Mouse (Mus musculus): ENCODE data around the gene Gng8. TPM values are rescaled to one million over a fixed set of nuclear protein-coding genes. Genes with fewer than 3 reads are reported as not detected.
A peak's percentile ranks its signal among the peaks of the same experiment; 100 is the strongest.

The Gng8 gene
- polyA plus RNA-seq, 1 experiment, result 3.8 TPM

GRCm38 (mm10) chr7:16893612-16894011 is 2.0 kb downstream of the Gng8 start:
- no peak overlapping the region for H3K4me2 ChIP-seq (ENCODE audit: low read depth)
- no peak overlapping the region for H3K4me3 ChIP-seq
- no peak overlapping the region for H3ac ChIP-seq (ENCODE audit: control insufficient read depth, insufficient read length)
- TF ChIP-seq E2F4 (IDR thresholded peaks at IDR 0.05; ENCODE audit: insufficient read depth) (no peak), POLR2A (IDR thresholded peaks at IDR 0.05; ENCODE audit: insufficient read length, low read depth) (no peak)
- no peaks in the 10 kb centered on the region for H3K36me3 ChIP-seq (ENCODE audit: control insufficient read depth, insufficient read depth)
- no peaks in the 10 kb centered on the region for H3K79me2 ChIP-seq (ENCODE audit: control insufficient read depth, insufficient read depth)
- H3K27me3 ChIP-seq (ENCODE audit: control insufficient read depth, insufficient read depth, insufficient read length), result no peaks in the 10 kb centered on the region

- no peak for TF ChIP-seq SRF (IDR thresholded peaks at IDR 0.05; ENCODE audit: control insufficient read depth, insufficient read length, low read depth)
- Histone ChIP-seq H3K36me3 (ENCODE audit: control insufficient read depth, insufficient read depth) (no peaks in the 10 kb centered on the region), H3K4me2 (ENCODE audit: low read depth) (no peak overlapping the region)
Measured at GRCm38 (mm10) chr7:16894279-16894678, 2.7 kb downstream of the Gng8 start.

DNA sequence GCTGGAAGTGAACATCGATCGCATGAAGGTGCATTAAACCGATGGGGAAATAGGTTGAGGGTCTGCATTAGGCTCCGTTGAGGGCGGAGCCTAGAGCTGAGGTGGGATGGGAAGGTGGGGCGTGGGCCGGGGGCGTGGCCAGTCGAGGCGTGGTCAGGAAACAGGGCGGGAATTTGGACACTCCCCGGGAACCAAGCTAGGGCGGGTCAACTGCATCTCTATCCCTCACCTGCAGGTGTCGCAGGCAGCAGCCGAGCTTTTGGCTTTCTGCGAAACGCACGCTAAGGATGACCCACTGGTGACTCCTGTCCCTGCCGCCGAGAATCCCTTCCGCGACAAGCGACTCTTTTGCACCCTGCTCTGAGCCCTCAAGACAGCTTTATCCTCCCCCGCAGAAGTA is 3.4 kb downstream of the Gng8 start:
- Histone ChIP-seq H3K36me3 (ENCODE audit: control insufficient read depth, insufficient read depth) (no peaks in the 10 kb centered on the region), H3ac (ENCODE audit: control insufficient read depth, insufficient read length) (no peak overlapping the region), H3K4me3 (no peak overlapping the region), H3K4me2 (ENCODE audit: low read depth) (peak overlapping the region; percentile 62), H3K27me3 (ENCODE audit: control insufficient read depth, insufficient read depth, insufficient read length) (no peaks in the 10 kb centered on the region), H3K79me2 (ENCODE audit: control insufficient read depth, insufficient read depth) (no peaks in the 10 kb centered on the region)
- TF ChIP-seq TCF3 (IDR thresholded peaks at IDR 0.05; ENCODE audit: insufficient read length, low read depth), result no peak
- TF ChIP-seq REST (IDR thresholded peaks at IDR 0.05; ENCODE audit: insufficient read depth, insufficient read length), result no peak
- no peak for TF ChIP-seq SRF (IDR thresholded peaks at IDR 0.05; ENCODE audit: control insufficient read depth, insufficient read length, low read depth)
- TF ChIP-seq TCF12 (IDR thresholded peaks at IDR 0.05; ENCODE audit: insufficient read depth, poor library complexity, severe bottlenecking), result no peak
- peak; percentile 22 for TF ChIP-seq POLR2AphosphoS2 (IDR thresholded peaks at IDR 0.05; ENCODE audit: insufficient read length, low read depth)
- TF ChIP-seq MYOD1 (IDR thresholded peaks at IDR 0.05; ENCODE audit: control insufficient read depth in 1 of 3, insufficient read length in 2 of 3, low read depth in 2 of 3), result peak in 1 of 3 experiments; percentile 4
- no peak for TF ChIP-seq POLR2A (IDR thresholded peaks at IDR 0.05; ENCODE audit: insufficient read length, low read depth)
- TF ChIP-seq MAX (IDR thresholded peaks at IDR 0.05; ENCODE audit: low read depth), result no peak
- TF ChIP-seq MYOG (IDR thresholded peaks at IDR 0.05; ENCODE audit: control insufficient read depth in 1 of 3, insufficient read depth in 1 of 3, insufficient read length in 2 of 3, low read depth in 2 of 3), result no peak
- TF ChIP-seq E2F4 (IDR thresholded peaks at IDR 0.05; ENCODE audit: insufficient read depth), result no peak
- no peak for TF ChIP-seq CEBPB (IDR thresholded peaks at IDR 0.05; ENCODE audit: insufficient read depth, poor library complexity, severe bottlenecking)
- no peak for TF ChIP-seq USF1 (IDR thresholded peaks at IDR 0.05; ENCODE audit: low read depth)

More at GRCm38 (mm10) chr7:16894279-16894678, 2.7 kb downstream of the Gng8 start:
- no peaks in the 10 kb centered on the region for H3K27me3 ChIP-seq (ENCODE audit: control insufficient read depth, insufficient read depth, insufficient read length)
- H3K79me2 ChIP-seq (ENCODE audit: control insufficient read depth, insufficient read depth), result no peaks in the 10 kb centered on the region
- no peak overlapping the region for H3K4me3 ChIP-seq
- no peak overlapping the region for H3ac ChIP-seq (ENCODE audit: control insufficient read depth, insufficient read length)

DNA sequence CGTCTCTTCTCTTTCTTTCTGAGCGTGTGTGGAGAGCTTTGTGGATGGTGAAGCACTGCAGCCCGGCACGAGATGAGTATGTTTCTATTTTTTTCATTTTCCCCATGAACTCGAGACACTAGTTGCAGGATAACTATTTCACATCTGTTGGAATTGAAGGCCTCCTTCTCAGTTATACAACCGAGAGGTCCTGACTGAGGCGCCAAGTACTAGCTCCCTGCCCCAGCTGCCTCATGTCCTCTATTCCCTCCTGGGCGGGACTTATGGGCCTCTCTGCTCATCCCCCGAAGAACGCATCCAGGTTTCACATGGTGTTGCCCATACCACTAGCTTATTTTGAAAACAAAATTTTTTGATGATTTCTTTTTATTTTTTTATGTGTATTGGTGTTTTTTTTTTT is 3.9 kb downstream of the Gng8 start:
- Histone ChIP-seq H3K4me3 (no peak overlapping the region), H3ac (ENCODE audit: control insufficient read depth, insufficient read length) (no peak overlapping the region), H3K36me3 (ENCODE audit: control insufficient read depth, insufficient read depth) (no peaks in the 10 kb centered on the region), H3K4me2 (ENCODE audit: low read depth) (peak overlapping the region; percentile 62), H3K79me2 (ENCODE audit: control insufficient read depth, insufficient read depth) (no peaks in the 10 kb centered on the region), H3K27me3 (ENCODE audit: control insufficient read depth, insufficient read depth, insufficient read length) (no peaks in the 10 kb centered on the region)
- TF ChIP-seq POLR2A (IDR thresholded peaks at IDR 0.05; ENCODE audit: insufficient read length, low read depth), result no peak
- no peak for TF ChIP-seq POLR2AphosphoS2 (IDR thresholded peaks at IDR 0.05; ENCODE audit: insufficient read length, low read depth)
- TF ChIP-seq E2F4 (IDR thresholded peaks at IDR 0.05; ENCODE audit: insufficient read depth), result no peak
- TF ChIP-seq MYOG (IDR thresholded peaks at IDR 0.05; ENCODE audit: control insufficient read depth in 1 of 3, insufficient read depth in 1 of 3, insufficient read length in 2 of 3, low read depth in 2 of 3), result no peak
- no peak for TF ChIP-seq TCF12 (IDR thresholded peaks at IDR 0.05; ENCODE audit: insufficient read depth, poor library complexity, severe bottlenecking)
- TF ChIP-seq SRF (IDR thresholded peaks at IDR 0.05; ENCODE audit: control insufficient read depth, insufficient read length, low read depth), result no peak

DNA sequence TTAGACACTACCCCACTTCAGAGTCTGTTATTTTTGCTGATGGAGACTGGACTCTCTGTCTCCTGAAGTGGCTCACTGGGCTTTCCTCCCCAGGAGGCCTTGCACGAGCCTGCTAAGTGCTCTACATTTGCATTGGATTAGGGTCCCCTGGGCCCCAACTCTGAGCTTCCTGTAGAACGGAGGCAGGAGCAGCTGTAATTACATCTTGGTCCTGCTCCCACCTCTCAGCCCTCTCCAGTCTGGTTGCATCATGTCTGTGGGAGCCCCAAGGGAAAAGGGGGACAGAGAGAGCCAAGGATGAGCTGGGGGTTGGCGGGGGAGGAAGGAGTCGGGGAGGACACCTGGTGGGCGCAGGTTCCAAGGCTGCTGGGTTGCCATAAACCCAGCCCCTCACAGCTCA is 8.9 kb downstream of the Gng8 start:
- Histone ChIP-seq H3K27me3 (ENCODE audit: control insufficient read depth, insufficient read depth, insufficient read length) (no peaks in the 10 kb centered on the region), H3K4me3 (no peak overlapping the region), H3K4me2 (ENCODE audit: low read depth) (no peak overlapping the region), H3K79me2 (ENCODE audit: control insufficient read depth, insufficient read depth) (no peaks in the 10 kb centered on the region), H3ac (ENCODE audit: control insufficient read depth, insufficient read length) (no peak overlapping the region), H3K36me3 (ENCODE audit: control insufficient read depth, insufficient read depth) (no peaks in the 10 kb centered on the region)
- TF ChIP-seq CEBPB (IDR thresholded peaks at IDR 0.05; ENCODE audit: insufficient read depth, poor library complexity, severe bottlenecking), result 0 out of 2 replicates have a peak, but pooled peaks have one; percentile 7
- no peak for TF ChIP-seq POLR2AphosphoS2 (IDR thresholded peaks at IDR 0.05; ENCODE audit: insufficient read length, low read depth)

DNA sequence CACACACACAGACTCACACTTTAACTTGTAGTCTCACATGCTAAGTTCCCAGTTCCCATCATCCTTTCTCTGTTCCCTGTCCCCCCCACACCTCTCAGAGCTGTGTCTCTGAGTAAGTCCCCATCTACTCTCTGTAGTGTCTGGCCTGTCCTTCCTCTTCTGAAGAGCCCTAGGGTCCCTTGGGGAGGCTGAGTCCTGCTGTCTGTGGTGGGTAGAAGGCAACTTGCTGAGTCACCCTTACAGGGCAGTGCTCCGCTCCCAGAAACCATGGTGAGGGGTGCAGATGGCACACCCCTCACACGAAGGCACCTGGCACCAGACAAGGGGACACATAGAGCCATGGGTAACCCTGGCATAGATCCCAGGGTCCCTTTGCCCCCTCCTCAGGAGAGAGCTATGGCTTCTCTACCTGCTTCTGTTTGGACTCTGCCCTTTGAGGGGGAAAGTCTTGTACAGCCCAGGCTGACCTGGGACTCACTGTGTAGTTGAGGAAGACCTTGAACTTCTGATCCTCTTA is 11.9 kb downstream of the Gng8 start:
- H3K4me2 ChIP-seq (ENCODE audit: low read depth), result peak overlapping the region; percentile 52
- H3K27me3 ChIP-seq (ENCODE audit: control insufficient read depth, insufficient read depth, insufficient read length), result no peaks in the 10 kb centered on the region
- H3K79me2 ChIP-seq (ENCODE audit: control insufficient read depth, insufficient read depth), result peaks cover 3% of the 10 kb centered on the region
- H3K36me3 ChIP-seq (ENCODE audit: control insufficient read depth, insufficient read depth), result no peaks in the 10 kb centered on the region
- TF ChIP-seq MYOD1 (IDR thresholded peaks at IDR 0.05; ENCODE audit: control insufficient read depth in 1 of 3, insufficient read length in 2 of 3, low read depth in 2 of 3) (no peak), CEBPB (IDR thresholded peaks at IDR 0.05; ENCODE audit: insufficient read depth, poor library complexity, severe bottlenecking) (no peak), POLR2A (IDR thresholded peaks at IDR 0.05; ENCODE audit: insufficient read length, low read depth) (no peak), TCF3 (IDR thresholded peaks at IDR 0.05; ENCODE audit: insufficient read length, low read depth) (no peak), REST (IDR thresholded peaks at IDR 0.05; ENCODE audit: insufficient read depth, insufficient read length) (no peak), TCF12 (IDR thresholded peaks at IDR 0.05; ENCODE audit: insufficient read depth, poor library complexity, severe bottlenecking) (no peak), MAX (IDR thresholded peaks at IDR 0.05; ENCODE audit: low read depth) (no peak), SRF (IDR thresholded peaks at IDR 0.05; ENCODE audit: control insufficient read depth, insufficient read length, low read depth) (no peak), USF1 (IDR thresholded peaks at IDR 0.05; ENCODE audit: low read depth) (no peak), E2F4 (IDR thresholded peaks at IDR 0.05; ENCODE audit: insufficient read depth) (no peak), POLR2AphosphoS2 (IDR thresholded peaks at IDR 0.05; ENCODE audit: insufficient read length, low read depth) (no peak), MYOG (IDR thresholded peaks at IDR 0.05; ENCODE audit: control insufficient read depth in 1 of 3, insufficient read depth in 1 of 3, insufficient read length in 2 of 3, low read depth in 2 of 3) (no peak)
- no peak overlapping the region for H3ac ChIP-seq (ENCODE audit: control insufficient read depth, insufficient read length)
- H3K4me3 ChIP-seq, result no peak overlapping the region
